In the genomic region with DNA sequence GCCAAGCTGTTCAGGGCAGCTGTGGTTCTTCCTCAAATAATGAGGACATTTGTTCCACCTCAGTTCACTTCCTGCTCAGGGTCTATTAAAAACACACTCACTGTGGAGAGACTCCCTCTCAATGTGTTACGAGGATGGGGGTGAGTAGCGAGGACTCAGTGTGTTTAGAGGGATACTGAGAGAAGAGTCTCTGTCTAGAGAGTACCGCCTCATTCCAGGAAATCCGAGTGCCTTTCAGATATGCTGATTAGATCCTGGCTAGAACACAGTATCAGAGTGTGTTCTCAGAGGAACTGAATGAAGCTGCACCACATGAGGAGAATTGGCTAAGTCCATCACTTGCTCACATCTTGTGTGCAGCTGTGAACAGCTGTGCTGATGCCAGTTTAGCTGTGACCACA, we compare ENCODE assay signal across 11 mouse cellular contexts.
DNase-seq lines count a peak whose midpoint lies in the region; ATAC-seq lines count a peak whose summit lies in the region.
"Had no signal": no experiment of that assay in that cellular context is flagged by ENCODE, and none has a peak within 500 bp of the region (broad histone marks: within the 10 kb centered on the region; RNA-seq: fewer than 3 reads in every experiment).

No protein-coding gene starts in this region.

- H3K27me3 ChIP-seq in forebrain, embryonic 11.5 days (ENCODE audit: control insufficient read depth, insufficient read depth, low read length): no peaks in the 10 kb centered on the region
- H3K27me3 ChIP-seq in forebrain, embryonic 13.5 days: no peaks in the 10 kb centered on the region
- no peaks in the 10 kb centered on the region for H3K27me3 ChIP-seq in limb, embryonic 13.5 days
- no peaks in the 10 kb centered on the region for H3K27me3 ChIP-seq in limb, embryonic 10.5 days (ENCODE audit: low read depth, poor library complexity, severe bottlenecking)
- H3K27me3 ChIP-seq: embryonic facial prominence, embryonic 13.5 days; lung, embryonic 15.5 days had no signal

- no peaks in the 10 kb centered on the region for H3K9me3 ChIP-seq in forebrain, embryonic 11.5 days (ENCODE audit: control insufficient read depth, low read length)
- no peaks in the 10 kb centered on the region for H3K9me3 ChIP-seq in forebrain, embryonic 13.5 days (replicated peaks)
- H3K9me3 ChIP-seq in limb, embryonic 13.5 days: no peaks in the 10 kb centered on the region
- no peaks in the 10 kb centered on the region for H3K9me3 ChIP-seq in limb, embryonic 10.5 days (replicated peaks)
- H3K9me3 ChIP-seq: embryonic facial prominence, embryonic 13.5 days; lung, embryonic 15.5 days had no signal

- no peak overlapping the region for H3K27ac ChIP-seq in forebrain, embryonic 11.5 days (ENCODE audit: low read depth, low read length)
- no peak overlapping the region for H3K27ac ChIP-seq in forebrain, embryonic 13.5 days
- H3K27ac ChIP-seq in limb, embryonic 13.5 days: no peak overlapping the region
- no peak overlapping the region for H3K27ac ChIP-seq in limb, embryonic 10.5 days
- H3K27ac ChIP-seq: embryonic facial prominence, embryonic 13.5 days; lung, embryonic 15.5 days had no signal

- 0 out of 2 replicates have a peak, but pooled peaks have one; percentile 24 for ATAC-seq in forebrain, embryonic 11.5 days (replicated peaks; ENCODE audit: low FRiP score)
- ATAC-seq in forebrain, embryonic 13.5 days: no peak
- ATAC-seq in limb, embryonic 13.5 days (ENCODE audit: low FRiP score, low read depth): peak; percentile 57; the same call in 1 of the 2 replicates
- ATAC-seq in activated CD4-positive, CD25-positive, alpha-beta regulatory T cell, adult 4 months: no peak

- no peak overlapping the region for H3K4me3 ChIP-seq in forebrain, embryonic 11.5 days (ENCODE audit: low read depth, low read length)
- H3K4me3 ChIP-seq in forebrain, embryonic 13.5 days: no peak overlapping the region
- H3K4me3 ChIP-seq in limb, embryonic 13.5 days: no peak overlapping the region
- H3K4me3 ChIP-seq in limb, embryonic 10.5 days: no peak overlapping the region
- H3K4me3 ChIP-seq: embryonic facial prominence, embryonic 13.5 days; lung, embryonic 15.5 days had no signal

- H3K36me3 ChIP-seq in forebrain, embryonic 11.5 days (ENCODE audit: control insufficient read depth, insufficient read depth, low read length): no peaks in the 10 kb centered on the region
- H3K36me3 ChIP-seq in forebrain, embryonic 13.5 days (ENCODE audit: poor library complexity, severe bottlenecking): no peaks in the 10 kb centered on the region
- no peaks in the 10 kb centered on the region for H3K36me3 ChIP-seq in limb, embryonic 13.5 days
- no peaks in the 10 kb centered on the region for H3K36me3 ChIP-seq in limb, embryonic 10.5 days
- H3K36me3 ChIP-seq: embryonic facial prominence, embryonic 13.5 days; lung, embryonic 15.5 days had no signal

- H3K9ac ChIP-seq in forebrain, embryonic 11.5 days (ENCODE audit: low read length): no peak overlapping the region
- H3K9ac ChIP-seq in forebrain, embryonic 13.5 days: no peak overlapping the region
- no peak overlapping the region for H3K9ac ChIP-seq in limb, embryonic 13.5 days
- H3K9ac ChIP-seq: embryonic facial prominence, embryonic 13.5 days; lung, embryonic 15.5 days had no signal

- no peaks in the 10 kb centered on the region for H3K4me1 ChIP-seq in forebrain, embryonic 11.5 days (replicated peaks; ENCODE audit: control insufficient read depth, insufficient read depth, low read length)
- H3K4me1 ChIP-seq in forebrain, embryonic 13.5 days: 0 out of 2 replicates have a peak, but pooled peaks cover 8% of the 10 kb centered on the region
- H3K4me1 ChIP-seq in limb, embryonic 13.5 days: 0 out of 2 replicates have a peak, but pooled peaks cover 5% of the 10 kb centered on the region
- no peaks in the 10 kb centered on the region for H3K4me1 ChIP-seq in limb, embryonic 10.5 days
- H3K4me1 ChIP-seq: lung, embryonic 15.5 days had no signal

- DNase-seq in forebrain, embryonic 11.5 days (ENCODE audit: low spot score): no peak
- no peak for DNase-seq in limb, embryonic 10.5 days (ENCODE audit: low spot score)
- DNase-seq in layer of hippocampus, adult 9-11 months: peak; percentile 45
- peak; percentile 60 for DNase-seq in retina, embryonic 14.5 days (ENCODE audit: low spot score)
- no peak for DNase-seq in thymus, postnatal 4 days
- DNase-seq: adrenal gland, adult 8-10 months had no signal

- WGBS in forebrain, embryonic 11.5 days: 39% methylated on average over 4 of the region's 4 CpGs
- WGBS in forebrain, embryonic 13.5 days: 31% methylated on average over 4 of the region's 4 CpGs
- 45% methylated on average over 4 of the region's 4 CpGs for WGBS in limb, embryonic 13.5 days
- WGBS in limb, embryonic 10.5 days: 71% methylated on average over 4 of the region's 4 CpGs

- H3K4me2 ChIP-seq in forebrain, embryonic 11.5 days (ENCODE audit: low read depth, low read length, severe bottlenecking): no peak overlapping the region
- H3K4me2 ChIP-seq in forebrain, embryonic 13.5 days: no peak overlapping the region
- H3K4me2 ChIP-seq in limb, embryonic 13.5 days (replicated peaks): no peak overlapping the region
- H3K4me2 ChIP-seq: embryonic facial prominence, embryonic 13.5 days; lung, embryonic 15.5 days had no signal

Comparison
In these comparisons a context has a peak if more than half of its experiments do, and no peak if none do; other contexts are left out.
1. ATAC-seq: peak in forebrain, embryonic 11.5 days (single experiment) and limb, embryonic 13.5 days (single experiment); none in forebrain, embryonic 13.5 days (single experiment) and activated CD4-positive, CD25-positive, alpha-beta regulatory T cell, adult 4 months (single experiment).
2. DNase-seq: peak in layer of hippocampus, adult 9-11 months (single experiment) and retina, embryonic 14.5 days (single experiment); none in forebrain, embryonic 11.5 days (single experiment), limb, embryonic 10.5 days (single experiment) and thymus, postnatal 4 days (single experiment).